Mouse (Mus musculus): ENCODE data around the gene Slc35f2. TPM values are rescaled to one million over a fixed set of nuclear protein-coding genes. Genes with fewer than 3 reads are reported as not detected.

Gene Slc35f2
- polyA plus RNA-seq, 1 experiment from 2014 or later, result 0.68 TPM

DNA sequence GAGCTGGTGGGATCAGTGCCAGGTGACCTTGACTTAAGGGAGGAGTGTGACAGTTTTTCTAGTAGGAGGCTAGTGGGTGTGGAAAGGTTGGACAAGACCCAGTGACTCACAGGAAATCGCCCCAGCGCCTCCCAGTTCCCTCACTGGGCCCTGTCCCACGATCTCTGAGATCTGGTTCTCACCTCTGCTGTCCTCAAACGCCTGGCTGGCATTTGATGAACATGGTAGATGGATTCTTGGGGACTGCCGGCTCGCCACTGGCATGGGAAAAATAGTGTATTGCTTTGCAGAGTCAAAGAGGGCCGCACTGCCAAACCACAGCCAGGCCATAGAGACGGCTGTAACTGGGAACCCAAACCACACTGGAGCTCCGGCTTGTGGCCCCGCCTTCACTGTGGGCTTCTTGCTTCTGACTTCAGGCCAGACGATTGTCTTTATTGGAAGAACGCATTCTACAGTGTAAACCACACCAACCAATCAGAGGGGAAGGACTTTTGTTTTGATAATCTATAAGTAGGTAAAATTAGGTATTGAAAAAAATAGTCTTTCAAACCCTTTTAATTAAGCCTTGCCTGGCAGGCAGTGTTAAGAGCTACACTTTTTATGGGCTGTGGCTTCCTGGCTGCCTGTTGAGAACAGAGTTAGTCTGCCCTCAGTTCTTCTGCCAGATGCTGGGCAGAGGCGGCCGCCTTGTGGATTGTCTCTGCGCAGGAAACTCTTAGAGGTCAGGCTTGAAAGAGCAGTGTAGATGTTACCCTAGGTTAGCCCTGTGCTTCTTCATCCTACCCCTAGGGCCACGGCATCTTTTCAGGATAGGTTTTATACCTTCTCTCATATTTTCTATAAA, 15.4 kb downstream of the Slc35f2 start:
- Histone ChIP-seq H3K27ac (replicated peaks) (no peak overlapping the region), H3K4me2 (no peak overlapping the region), H3K27me3 (replicated peaks) (no peaks in the 10 kb centered on the region), H3K9me3 (0 out of 2 replicates have a peak, but pooled peaks cover 4% of the 10 kb centered on the region), H3K4me1 (peaks cover 6% of the 10 kb centered on the region), H3K9ac (no peak overlapping the region), H3K4me3 (no peak overlapping the region), H3K36me3 (no peaks in the 10 kb centered on the region)
- no peak for ATAC-seq (ENCODE audit: extremely low read depth, insufficient number of reproducible peaks, low FRiP score, low TSS enrichment)
- 64% methylated on average over 16 of the region's 16 CpGs for WGBS

DNA sequence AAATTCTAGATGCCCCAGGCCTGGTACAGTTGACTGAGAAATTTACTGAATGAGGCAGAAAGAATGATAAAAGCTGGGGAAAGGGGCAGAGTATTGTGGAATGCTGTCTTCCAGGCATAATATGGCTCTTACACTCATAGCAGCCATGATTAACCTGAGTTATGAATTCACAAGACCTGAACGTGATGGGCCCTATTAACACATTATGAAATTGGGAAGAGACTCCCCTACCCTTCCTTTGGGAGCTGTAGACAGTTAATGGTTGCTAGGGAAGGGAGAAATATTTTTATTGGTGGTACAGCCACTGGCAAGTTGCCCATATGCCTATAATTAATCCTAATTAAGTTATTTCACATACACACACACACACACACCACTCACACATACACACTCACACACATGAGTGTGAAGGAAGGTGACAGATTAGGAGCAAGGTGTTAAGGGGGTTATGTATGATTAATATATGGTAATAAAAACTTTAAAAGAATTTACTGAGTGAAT, 22.5 kb downstream of the Slc35f2 start:
- Histone ChIP-seq H3K27me3 (replicated peaks) (no peaks in the 10 kb centered on the region), H3K36me3 (no peaks in the 10 kb centered on the region), H3K9me3 (0 out of 2 replicates have a peak, but pooled peaks cover 4% of the 10 kb centered on the region), H3K9ac (no peak overlapping the region), H3K4me2 (no peak overlapping the region), H3K4me3 (no peak overlapping the region), H3K4me1 (no peaks in the 10 kb centered on the region), H3K27ac (replicated peaks) (no peak overlapping the region)
- 79% methylated on average over 1 of the region's 1 CpGs for WGBS
- ATAC-seq (ENCODE audit: extremely low read depth, insufficient number of reproducible peaks, low FRiP score, low TSS enrichment), result no peak

DNA sequence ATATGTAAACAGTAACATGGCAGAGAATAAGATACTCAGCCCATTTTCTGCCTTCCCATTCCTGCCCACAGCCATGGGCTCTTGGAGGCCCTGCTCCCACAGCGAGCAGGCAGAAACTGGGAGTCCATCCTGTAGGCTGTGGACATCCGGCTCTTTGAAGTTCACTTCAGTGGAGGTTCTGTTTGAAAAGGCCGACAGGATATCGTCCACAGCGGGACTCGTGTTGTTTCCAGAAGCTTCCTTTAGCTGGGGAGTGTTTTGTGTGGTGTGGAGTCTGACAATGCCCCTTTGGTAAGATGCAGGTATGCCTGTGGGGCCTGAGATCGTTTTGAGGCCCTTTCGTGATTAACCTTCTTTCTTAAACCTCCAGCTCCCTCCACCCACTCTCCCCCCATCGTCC, 23.2 kb downstream of the Slc35f2 start:
- Histone ChIP-seq H3K27me3 (replicated peaks) (no peaks in the 10 kb centered on the region), H3K4me2 (no peak overlapping the region), H3K27ac (replicated peaks) (no peak overlapping the region), H3K9me3 (0 out of 2 replicates have a peak, but pooled peaks cover 4% of the 10 kb centered on the region), H3K36me3 (no peaks in the 10 kb centered on the region), H3K9ac (no peak overlapping the region), H3K4me1 (no peaks in the 10 kb centered on the region), H3K4me3 (no peak overlapping the region)
- no peak for ATAC-seq (ENCODE audit: extremely low read depth, insufficient number of reproducible peaks, low FRiP score, low TSS enrichment)
- 43% methylated on average over 9 of the region's 9 CpGs for WGBS

DNA sequence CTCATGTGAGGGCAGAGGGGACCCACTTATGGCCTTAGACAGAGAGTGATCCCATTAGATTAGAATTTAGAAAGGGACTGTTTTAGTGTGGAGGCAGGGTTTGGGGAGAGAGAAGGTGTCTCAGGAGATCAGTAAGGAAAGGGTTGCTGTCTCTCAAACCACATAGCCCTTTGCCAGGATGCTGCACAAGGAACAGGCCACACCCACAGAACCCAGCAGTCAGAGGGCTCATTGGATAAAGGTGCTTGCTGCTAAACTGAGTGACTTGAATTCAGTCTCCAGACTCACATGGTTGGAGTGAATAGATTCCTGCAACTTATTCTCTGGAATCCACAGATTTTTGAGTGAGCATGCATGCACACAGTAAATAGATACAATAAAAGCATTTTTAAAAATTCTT, 24.0 kb downstream of the Slc35f2 start:
- Histone ChIP-seq H3K4me1 (no peaks in the 10 kb centered on the region), H3K36me3 (no peaks in the 10 kb centered on the region), H3K9me3 (0 out of 2 replicates have a peak, but pooled peaks cover 4% of the 10 kb centered on the region), H3K27ac (replicated peaks) (no peak overlapping the region), H3K4me2 (no peak overlapping the region), H3K4me3 (no peak overlapping the region), H3K27me3 (replicated peaks) (no peaks in the 10 kb centered on the region), H3K9ac (0 out of 2 replicates have a peak overlapping the region, but pooled peaks have one; percentile 5)
- ATAC-seq (ENCODE audit: extremely low read depth, insufficient number of reproducible peaks, low FRiP score, low TSS enrichment), result no peak

DNA sequence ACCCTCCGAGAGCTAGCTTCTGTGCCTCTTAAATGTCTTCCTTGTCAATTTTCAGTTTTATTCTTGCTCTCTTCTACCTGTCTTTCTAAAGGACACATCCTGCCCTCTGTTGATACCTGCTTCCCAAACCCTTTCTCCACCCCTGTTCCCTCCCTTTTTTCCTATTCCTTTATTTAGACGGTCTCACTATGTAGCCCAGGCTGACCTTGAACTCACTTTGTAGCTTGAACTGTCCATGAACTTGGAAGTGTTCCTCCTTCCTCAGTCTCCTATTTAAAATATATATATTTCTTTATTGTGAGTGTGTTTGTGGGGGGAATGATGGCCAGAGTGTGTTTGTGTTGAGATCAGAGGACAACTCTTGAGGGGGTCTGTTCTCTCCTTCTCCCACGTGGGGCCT, 25.0 kb downstream of the Slc35f2 start:
- no peak overlapping the region for H3K27ac ChIP-seq (replicated peaks)
- no peak overlapping the region for H3K4me3 ChIP-seq
- 73% methylated on average over 3 of the region's 3 CpGs for WGBS
- no peaks in the 10 kb centered on the region for H3K36me3 ChIP-seq
- no peak overlapping the region for H3K9ac ChIP-seq
- H3K27me3 ChIP-seq (replicated peaks), result no peaks in the 10 kb centered on the region
- H3K4me2 ChIP-seq, result no peak overlapping the region
- no peak for ATAC-seq (ENCODE audit: extremely low read depth, insufficient number of reproducible peaks, low FRiP score, low TSS enrichment)
- 0 out of 2 replicates have a peak, but pooled peaks cover 4% of the 10 kb centered on the region for H3K9me3 ChIP-seq
- H3K4me1 ChIP-seq, result no peaks in the 10 kb centered on the region

DNA sequence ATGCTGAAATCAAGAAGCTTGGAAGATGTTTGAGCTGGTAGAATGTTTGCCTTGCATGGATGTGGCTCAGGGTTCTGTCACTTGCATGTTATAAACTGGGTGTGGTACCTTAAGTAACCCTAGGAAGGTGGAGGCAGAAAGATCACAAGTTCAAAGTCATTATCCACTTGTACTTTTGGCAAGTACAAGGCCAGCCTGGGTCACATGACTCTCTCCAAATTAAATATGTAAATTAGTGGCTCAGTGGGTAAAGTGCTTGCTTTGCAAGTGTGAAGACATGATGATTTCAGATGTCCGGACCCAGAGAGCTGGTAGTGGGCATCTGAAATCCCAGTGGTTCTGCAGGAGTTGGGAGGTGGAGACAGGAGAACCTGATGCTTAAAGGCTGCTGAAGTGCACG, 25.8 kb downstream of the Slc35f2 start:
- H3K9me3 ChIP-seq, result 0 out of 2 replicates have a peak, but pooled peaks cover under 1% of the 10 kb centered on the region
- H3K9ac ChIP-seq, result no peak overlapping the region
- H3K27me3 ChIP-seq (replicated peaks), result no peaks in the 10 kb centered on the region
- 73% methylated on average over 2 of the region's 2 CpGs for WGBS
- ATAC-seq (ENCODE audit: extremely low read depth, insufficient number of reproducible peaks, low FRiP score, low TSS enrichment), result no peak
- H3K36me3 ChIP-seq, result no peaks in the 10 kb centered on the region
- no peaks in the 10 kb centered on the region for H3K4me1 ChIP-seq
- no peak overlapping the region for H3K4me3 ChIP-seq
- no peak overlapping the region for H3K4me2 ChIP-seq
- no peak overlapping the region for H3K27ac ChIP-seq (replicated peaks)

DNA sequence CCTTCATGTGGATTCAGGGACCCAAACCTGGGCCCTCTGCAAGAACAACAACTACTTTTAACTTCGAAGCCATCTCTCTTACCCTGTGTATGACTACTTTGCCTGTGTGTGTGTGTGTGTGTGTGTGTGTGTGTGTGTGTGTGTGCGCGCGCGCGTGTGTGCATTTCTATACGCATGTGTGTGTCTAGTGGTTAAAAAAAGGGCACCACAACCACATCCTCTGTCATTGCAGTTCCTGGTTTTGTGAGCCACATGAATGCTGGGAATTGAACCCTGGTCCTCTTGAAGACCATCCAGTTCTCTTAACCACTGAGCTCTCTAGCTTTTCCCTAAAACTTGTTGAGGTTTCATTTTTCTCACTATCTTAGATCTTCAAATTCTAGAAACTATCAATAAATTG, 31.6 kb downstream of the Slc35f2 start:
- Histone ChIP-seq H3K4me1 (peaks cover 4% of the 10 kb centered on the region; the same call in 1 of the 2 replicates), H3K9me3 (no peaks in the 10 kb centered on the region), H3K9ac (no peak overlapping the region), H3K4me3 (no peak overlapping the region), H3K27ac (replicated peaks) (no peak overlapping the region), H3K27me3 (replicated peaks) (no peaks in the 10 kb centered on the region), H3K4me2 (no peak overlapping the region), H3K36me3 (no peaks in the 10 kb centered on the region)
- ATAC-seq (ENCODE audit: extremely low read depth, insufficient number of reproducible peaks, low FRiP score, low TSS enrichment), result no peak
- 91% methylated on average over 7 of the region's 7 CpGs for WGBS

DNA sequence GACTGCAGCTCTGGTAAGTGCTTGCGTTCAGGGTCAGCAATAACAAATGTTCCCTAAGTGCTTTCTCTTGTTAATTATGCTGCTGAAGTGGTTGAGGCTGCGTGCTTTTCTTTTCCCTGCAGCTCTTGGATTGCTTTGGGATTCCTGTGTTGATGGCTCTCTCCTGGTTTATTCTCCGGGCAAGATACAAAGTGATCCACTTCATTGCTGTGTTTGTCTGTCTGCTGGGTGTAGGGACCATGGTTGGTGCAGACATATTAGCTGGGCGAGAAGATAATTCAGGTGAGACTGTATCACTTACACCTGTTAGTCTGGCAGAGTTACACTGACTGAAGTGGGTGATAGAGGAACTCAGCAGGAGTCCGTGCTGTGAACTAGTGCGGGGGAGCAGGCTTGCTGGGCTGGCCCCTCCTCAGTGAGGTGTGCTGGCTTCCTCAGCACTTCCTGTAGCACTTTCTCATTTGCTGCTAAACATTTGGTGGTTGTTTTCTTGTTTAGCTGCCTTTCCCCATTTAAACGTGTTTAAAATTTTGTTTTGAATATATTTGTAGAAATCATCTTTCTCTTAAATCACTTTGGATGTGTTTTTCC, 35.3 kb downstream of the Slc35f2 start:
- no peak for ATAC-seq (ENCODE audit: extremely low read depth, insufficient number of reproducible peaks, low FRiP score, low TSS enrichment)
- no peaks in the 10 kb centered on the region for H3K27me3 ChIP-seq (replicated peaks)
- 13% methylated on average over 7 of the region's 7 CpGs for WGBS
- H3K4me2 ChIP-seq, result no peak overlapping the region
- no peak overlapping the region for H3K27ac ChIP-seq (replicated peaks)
- no peaks in the 10 kb centered on the region for H3K36me3 ChIP-seq
- peaks cover 4% of the 10 kb centered on the region; the same call in 1 of the 2 replicates for H3K4me1 ChIP-seq
- H3K9me3 ChIP-seq, result no peaks in the 10 kb centered on the region
- no peak overlapping the region for H3K9ac ChIP-seq
- no peak overlapping the region for H3K4me3 ChIP-seq

DNA sequence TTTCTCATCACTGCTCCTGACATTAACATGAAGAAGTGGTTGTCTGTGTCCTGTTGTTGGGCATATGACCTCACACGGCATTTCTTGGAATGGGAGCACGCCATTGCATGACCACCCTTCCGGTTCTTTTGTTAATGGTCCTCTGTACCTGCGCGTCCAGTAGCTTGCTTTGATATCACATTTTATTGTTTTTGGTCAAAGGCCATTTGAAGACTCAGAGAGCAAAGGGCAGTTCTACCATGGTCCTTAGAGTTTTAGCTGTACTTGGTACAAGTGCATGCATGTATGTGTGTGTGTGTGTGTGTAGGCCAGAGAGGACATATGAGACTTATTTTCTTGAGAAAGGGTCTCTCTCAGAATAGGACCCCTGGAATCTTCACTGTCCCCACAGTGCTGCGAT, 42.1 kb downstream of the Slc35f2 start:
- no peak overlapping the region for H3K4me2 ChIP-seq
- H3K4me1 ChIP-seq, result no peaks in the 10 kb centered on the region
- H3K36me3 ChIP-seq, result no peaks in the 10 kb centered on the region
- no peaks in the 10 kb centered on the region for H3K27me3 ChIP-seq (replicated peaks)
- no peak overlapping the region for H3K27ac ChIP-seq (replicated peaks)
- no peaks in the 10 kb centered on the region for H3K9me3 ChIP-seq
- 90% methylated on average over 6 of the region's 6 CpGs for WGBS
- ATAC-seq (ENCODE audit: extremely low read depth, insufficient number of reproducible peaks, low FRiP score, low TSS enrichment), result no peak
- H3K9ac ChIP-seq, result no peak overlapping the region
- no peak overlapping the region for H3K4me3 ChIP-seq

DNA sequence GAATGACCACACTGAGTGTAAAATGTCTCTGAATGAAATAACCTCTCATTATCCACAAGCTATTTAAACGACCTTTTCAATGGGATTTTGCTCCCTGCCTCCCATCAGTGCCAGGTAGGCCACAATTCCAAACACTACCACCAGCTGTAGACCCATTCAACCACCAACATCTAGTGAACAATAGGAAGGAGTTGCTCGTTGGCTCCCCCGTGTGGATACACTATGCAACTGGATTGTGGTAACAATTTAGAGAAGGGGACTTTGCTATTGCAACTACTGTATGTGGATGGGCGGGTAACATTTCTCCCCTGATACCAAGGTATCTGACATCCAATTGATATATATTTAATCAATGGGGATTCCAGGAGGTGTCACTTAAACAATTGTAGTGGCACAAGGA, 47.4 kb downstream of the Slc35f2 start:
- no peak overlapping the region for H3K4me3 ChIP-seq
- no peaks in the 10 kb centered on the region for H3K36me3 ChIP-seq
- H3K4me1 ChIP-seq, result no peaks in the 10 kb centered on the region
- no peak for ATAC-seq (ENCODE audit: extremely low read depth, insufficient number of reproducible peaks, low FRiP score, low TSS enrichment)
- no peak overlapping the region for H3K4me2 ChIP-seq
- H3K9me3 ChIP-seq, result no peaks in the 10 kb centered on the region
- no peak overlapping the region for H3K27ac ChIP-seq (replicated peaks)
- H3K27me3 ChIP-seq (replicated peaks), result 0 out of 2 replicates have a peak, but pooled peaks cover 3% of the 10 kb centered on the region
- no peak overlapping the region for H3K9ac ChIP-seq
- 25% methylated on average over 4 of the region's 4 CpGs for WGBS

DNA sequence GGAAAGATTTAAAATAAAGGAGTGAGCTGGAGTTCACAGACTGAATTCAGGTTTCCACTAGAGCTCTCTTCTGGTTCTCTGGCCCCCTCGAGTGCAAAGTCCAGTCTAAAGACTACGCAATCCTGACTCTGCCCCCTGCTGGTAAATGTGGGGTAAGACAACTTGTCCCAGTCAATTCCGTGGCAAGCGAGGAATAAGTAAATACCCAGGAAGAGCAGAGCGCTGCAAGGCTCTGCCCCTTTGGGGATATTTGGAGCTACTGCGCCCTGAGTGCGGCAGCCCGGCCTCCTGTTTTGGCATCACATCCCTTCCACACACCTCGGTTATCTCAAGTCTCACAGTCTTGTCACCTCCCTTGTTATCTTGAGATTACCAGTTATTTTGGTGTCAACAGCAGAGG, 54.0 kb downstream of the Slc35f2 start:
- Histone ChIP-seq H3K4me2 (peak overlapping the region; percentile 27), H3K9me3 (no peaks in the 10 kb centered on the region), H3K4me3 (no peak overlapping the region), H3K9ac (no peak overlapping the region), H3K36me3 (no peaks in the 10 kb centered on the region), H3K4me1 (peaks cover 14% of the 10 kb centered on the region), H3K27me3 (replicated peaks) (peaks cover 14% of the 10 kb centered on the region), H3K27ac (replicated peaks) (no peak overlapping the region)
- WGBS, result 6% methylated on average over 9 of the region's 9 CpGs
- no peak for ATAC-seq (ENCODE audit: extremely low read depth, insufficient number of reproducible peaks, low FRiP score, low TSS enrichment)
